Mouse (Mus musculus): ENCODE data around the gene Fv1.
A peak's percentile ranks its signal among the peaks of the same experiment; 100 is the strongest.

The Fv1 gene

DNA sequence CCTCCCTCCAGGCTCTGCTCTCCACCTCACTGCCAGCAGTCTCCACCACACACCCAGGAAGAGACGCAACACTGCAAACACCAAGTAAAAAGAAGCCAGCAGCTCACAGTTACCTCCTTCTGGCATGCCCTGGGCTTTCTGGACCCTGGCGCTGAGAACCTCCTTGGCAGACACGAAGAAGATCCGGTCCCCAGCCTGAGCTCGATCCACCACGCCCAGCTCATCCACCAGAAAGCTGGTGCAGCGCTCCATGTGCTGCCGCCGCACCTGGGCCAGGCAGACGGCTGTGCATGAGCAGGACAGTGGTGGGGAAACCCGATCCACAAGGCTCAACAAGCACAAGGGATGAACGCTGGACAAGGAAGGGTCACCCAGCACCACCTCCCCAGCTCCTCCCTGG is 17.4 kb downstream of the Fv1 start:
- DNase-seq (ENCODE audit: low spot score), result no peak

DNA sequence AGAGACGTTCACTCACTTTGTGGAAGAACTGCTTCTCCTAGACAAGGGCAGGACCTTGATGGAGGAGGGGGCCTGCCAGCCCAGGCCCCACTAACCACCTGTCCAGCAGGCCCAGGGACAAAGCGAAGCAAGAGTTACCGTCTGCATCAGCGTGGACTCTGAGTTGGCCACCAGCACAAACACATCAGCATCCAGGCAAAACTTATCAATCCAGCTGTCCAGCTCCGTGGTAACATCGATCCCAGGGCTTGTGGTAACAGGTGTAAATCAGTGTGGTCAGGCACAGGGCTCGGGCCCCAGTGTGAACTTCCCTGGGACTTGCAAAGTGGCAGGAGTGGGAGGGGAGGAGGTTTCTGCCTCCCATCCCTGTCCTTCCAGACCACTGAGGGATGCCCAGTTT is 18.5 kb downstream of the Fv1 start:
- no peak for DNase-seq (ENCODE audit: low spot score)

DNA sequence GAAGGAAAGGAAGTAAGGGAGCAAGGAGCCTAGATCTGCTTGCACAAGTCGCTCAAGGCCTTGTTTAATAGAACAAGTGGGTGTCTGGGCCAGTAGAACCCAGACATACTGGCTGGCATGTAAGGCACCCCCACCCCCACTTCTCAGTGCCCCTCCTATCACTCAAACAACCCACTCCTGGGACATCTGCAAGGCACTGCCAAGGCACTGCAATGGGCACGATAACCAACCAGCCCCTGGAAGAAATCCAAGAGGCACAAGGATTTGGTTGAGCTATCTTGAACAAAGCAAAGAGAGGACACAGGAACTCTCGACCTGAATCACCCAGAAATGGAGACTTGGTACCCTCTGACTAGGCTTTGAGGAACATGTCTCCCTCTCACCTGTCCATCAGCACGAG is 19.5 kb downstream of the Fv1 start:
- DNase-seq (ENCODE audit: low spot score), result no peak

DNA sequence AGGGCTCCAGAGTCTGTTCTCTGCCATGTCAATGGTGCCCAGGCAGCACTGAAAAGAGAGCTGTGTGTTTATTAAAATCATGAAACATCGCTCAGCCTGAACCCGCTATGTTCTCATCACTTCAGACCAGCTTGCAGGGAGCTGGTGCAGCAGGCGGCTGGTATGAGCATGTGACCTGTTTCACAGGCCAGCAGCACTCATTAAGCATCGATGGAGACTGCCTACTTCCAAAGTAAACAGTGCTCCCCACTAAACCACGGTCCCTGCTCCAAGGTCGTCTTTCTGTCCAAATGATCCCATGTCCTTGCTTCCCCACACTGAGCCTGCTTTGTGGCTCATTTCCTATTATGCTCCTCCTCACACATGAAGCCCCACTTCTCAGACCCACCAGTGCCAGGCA is 21.6 kb downstream of the Fv1 start:
- DNase-seq (ENCODE audit: low spot score), result no peak

DNA sequence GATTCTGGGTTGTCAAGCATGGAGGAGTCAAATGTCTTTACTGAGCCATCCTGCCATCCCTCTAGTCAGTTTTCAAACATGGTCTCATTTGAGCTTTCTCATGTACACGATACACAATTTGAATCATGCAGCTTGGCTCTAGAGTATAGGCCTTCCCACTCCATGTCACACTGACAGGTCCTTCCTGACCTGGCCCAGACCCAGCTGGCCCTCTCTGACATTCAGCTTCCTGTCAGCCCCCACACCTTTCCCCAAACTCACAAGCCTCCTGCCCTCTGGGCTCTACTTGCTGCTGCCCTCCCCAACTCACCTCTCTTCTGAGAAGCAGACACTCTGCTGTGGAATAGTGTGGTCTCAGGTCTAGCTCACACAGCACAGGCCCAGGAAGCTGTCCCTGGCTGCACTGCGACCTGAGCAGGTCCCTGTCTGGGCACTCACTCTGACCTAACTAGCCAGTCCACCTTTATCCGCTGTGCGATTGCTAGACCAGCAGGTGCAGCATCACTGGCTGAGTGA is 27.1 kb downstream of the Fv1 start:
- no peak for DNase-seq (ENCODE audit: low spot score)

DNA sequence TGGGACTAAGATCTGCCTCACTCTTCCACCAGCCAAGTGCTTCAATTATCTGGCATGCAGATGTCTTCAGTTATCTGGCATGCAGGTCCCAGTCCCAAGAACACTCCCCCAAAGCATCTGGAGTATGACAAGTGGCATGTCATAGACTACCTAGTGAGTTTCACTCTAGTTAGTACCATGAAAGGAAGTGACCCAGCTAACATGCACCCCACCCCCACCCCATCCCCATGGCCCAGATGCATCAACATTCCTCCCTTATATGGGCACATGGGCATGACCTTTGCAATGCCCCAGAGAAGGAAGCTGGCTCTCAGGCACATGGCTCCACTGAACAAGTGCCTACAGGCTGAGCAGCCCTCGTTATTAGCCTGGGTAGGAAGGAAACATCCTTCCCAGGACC is 27.6 kb downstream of the Fv1 start:
- no peak for DNase-seq (ENCODE audit: low spot score)

DNA sequence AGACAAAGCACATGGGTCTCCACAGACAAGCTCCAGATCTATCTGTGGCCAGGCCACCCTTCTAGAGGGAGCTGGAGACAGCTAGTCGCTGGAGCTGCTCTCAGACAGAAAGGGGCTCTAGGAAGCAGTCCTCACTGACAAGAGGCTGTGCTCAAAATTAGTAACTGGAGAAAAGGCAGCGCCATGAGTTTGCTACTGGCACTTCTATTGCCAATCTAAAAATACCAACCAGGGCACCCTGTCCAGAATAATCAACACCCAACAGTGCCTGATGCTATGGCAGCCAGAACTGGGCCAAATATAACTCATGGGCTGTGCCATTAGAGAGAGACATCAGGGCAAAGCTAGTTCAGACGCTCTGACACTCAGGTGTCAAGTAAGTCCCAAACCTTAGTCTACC is 28.6 kb downstream of the Fv1 start:
- DNase-seq (ENCODE audit: low spot score), result no peak

DNA sequence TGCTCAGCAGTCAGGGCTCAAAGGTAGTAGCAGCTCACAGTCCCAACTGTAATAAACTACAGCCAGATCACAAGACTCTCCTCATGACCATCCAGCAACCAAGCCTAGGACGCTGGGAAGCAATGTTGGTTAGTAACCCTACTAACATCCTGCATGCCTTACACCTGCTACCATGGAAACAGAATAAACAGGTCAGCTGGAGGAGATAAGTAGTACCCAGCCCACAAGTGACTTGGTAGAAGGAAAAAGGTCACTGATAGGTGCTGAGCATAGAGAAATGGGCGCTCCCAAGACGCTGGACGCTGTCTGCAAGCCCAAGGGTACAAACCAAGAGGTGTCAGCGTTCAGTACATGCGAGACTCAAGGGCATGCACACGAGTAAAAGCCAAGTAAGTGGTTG is 31.7 kb downstream of the Fv1 start:
- no peak for DNase-seq (ENCODE audit: low spot score)

DNA sequence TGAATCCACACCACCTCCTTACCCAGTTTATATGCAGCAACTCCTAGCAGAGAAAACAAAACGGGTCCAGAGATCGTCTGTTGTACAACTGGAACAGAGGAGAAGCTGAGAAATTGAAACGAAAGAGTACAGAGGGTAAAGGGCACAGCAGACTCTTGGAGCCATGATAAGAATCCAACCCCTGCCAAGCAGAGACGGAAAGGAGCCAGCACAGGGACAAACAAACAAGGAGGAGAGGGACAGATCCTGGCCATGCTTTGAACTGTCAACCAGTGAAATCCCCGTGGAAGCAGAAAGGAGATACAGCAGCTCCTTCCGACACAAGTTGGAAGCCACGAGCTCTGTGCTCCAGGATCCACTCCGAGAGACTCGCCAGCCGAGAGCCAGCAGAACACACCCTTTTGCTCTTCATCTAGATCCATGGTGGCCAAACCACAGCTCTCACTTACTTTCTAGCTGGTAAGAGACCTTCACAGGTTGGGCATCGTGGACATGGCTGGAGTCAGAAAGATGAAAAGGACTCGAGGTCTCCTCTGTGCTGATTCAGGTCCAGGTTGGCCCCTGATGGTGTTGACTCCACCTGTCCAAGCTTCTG is 34.2 kb downstream of the Fv1 start:
- no peak for DNase-seq (ENCODE audit: low spot score)

DNA sequence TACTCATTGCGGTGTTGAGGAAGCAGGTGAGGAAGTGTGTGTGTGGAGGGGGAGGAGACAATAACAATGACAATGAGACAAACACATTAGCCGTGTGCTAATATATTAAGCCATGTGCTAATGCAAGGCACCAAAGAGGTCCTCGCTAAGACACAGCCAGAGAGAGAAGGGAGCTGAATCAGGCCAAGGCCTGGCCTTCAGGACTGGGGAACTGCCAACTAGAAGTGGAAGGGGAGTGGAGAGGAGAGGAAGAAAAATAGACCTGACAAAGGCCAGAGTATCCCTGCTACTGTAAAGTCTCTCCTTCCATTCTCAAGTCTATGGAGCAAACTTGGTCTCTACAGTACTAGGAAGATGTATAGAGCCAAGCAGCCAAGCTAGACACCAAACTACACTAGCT is 34.8 kb downstream of the Fv1 start:
- no peak for DNase-seq (ENCODE audit: low spot score)

DNA sequence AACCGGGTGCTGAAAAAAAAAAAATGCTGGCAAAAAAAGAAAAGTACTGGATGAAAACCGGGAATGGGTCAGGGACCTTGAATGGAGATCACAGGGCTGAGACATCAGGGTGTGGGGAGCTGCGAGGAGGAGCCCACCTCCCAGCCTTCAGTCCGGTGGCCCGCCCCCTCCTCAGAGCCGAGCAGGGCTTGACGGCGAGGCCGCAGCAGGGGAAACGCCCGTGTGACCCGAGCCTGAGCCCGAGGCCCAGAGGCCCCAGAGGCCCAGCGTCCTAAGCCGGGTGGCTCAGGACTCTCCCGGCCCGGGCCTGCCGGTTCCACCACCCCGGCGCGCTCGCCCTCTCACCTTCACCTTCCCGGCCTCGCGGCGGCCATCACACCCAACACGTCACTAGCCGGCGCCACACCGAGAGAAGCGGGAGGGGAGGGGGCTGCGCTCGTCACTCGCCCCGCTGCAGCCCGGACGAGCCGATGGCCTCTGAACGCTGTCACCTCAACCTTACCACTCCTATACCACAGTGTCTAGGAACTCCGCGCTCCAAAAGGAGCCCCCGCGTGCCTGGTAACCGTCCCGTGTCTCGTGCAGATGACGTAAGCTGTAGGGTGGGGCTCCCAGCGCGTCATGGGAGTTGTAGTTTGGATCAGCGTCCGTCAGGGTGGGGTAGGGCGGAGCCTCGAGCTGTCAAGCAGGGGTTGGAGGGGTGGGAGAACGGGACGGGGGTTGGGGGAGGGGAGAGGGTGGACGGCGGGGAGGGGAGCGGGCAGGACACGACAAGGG is 35.7 kb downstream of the Fv1 start, which contains the start of gene Mfn2:
TSS of gene Mfn2 (minus strand) at position 392 of the 777 bp plus-strand sequence.
- peak; percentile 89 for DNase-seq (ENCODE audit: low spot score)

DNA sequence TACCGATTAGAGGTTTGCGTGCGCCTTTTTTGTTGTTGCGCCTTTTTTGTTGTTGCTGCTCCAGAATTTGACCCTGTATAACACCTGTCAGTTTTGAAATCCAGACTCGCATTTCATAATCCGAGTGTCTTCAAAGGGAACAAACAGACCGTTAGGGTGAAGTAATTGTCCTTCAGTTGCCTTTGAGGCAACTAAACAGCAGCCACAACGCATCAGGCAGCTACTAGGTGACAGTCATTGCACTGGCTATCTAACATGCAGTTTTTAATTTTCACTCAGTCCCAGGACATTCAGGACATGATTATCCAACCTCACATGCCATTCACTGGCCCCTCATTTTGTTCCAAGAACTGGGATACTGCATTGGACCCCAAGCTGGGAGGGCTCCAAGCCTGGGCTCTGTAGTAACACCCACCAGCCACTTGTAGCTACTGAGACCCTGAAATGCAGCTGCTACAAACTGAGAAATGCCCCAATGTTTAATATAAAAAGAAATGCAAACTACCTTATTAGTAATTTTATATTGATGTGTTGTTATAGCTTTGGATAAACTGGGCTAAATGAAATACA is 36.4 kb downstream of the Fv1 start:
- DNase-seq (ENCODE audit: low spot score), result no peak

DNA sequence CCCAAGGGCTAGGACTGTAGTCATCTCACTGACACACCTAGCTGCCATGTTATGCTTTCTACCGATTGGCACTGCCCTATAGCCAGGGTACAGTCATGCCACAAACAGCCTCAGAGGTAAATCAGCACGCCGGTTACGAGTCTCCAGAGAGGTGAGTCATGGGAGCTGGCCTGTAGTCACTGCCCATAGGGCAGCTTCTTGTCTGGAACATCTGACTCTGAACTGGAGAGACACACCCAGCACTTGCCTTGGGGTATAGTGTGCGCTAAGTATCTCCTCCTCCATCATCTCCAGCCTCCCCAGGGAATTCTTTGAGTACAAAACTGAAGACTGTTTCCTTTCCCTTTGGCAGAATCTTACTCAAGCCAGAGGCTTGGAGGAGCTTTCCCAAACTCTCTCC is 37.5 kb downstream of the Fv1 start:
- peak; percentile 63 for DNase-seq (ENCODE audit: low spot score)

DNA sequence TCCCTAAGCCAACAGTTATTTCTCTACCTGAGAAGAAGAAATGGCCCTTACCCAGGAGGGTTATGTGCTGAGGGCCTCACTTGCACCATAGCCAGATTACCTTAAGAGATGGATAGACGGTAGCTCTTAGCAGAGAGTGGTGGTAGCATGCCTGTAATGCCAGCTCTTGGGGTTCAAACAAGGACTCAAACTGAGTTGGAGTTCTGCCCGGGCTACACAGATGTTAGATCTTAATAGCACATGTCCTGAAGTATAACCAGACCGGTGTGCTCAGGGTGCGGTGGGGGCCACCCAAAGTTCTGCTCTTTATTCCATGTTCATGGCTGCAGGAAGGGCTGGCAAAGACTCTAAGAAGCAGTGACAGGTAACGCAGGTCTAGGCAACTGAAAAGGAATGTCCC is 40.7 kb downstream of the Fv1 start:
- no peak for DNase-seq (ENCODE audit: low spot score)

DNA sequence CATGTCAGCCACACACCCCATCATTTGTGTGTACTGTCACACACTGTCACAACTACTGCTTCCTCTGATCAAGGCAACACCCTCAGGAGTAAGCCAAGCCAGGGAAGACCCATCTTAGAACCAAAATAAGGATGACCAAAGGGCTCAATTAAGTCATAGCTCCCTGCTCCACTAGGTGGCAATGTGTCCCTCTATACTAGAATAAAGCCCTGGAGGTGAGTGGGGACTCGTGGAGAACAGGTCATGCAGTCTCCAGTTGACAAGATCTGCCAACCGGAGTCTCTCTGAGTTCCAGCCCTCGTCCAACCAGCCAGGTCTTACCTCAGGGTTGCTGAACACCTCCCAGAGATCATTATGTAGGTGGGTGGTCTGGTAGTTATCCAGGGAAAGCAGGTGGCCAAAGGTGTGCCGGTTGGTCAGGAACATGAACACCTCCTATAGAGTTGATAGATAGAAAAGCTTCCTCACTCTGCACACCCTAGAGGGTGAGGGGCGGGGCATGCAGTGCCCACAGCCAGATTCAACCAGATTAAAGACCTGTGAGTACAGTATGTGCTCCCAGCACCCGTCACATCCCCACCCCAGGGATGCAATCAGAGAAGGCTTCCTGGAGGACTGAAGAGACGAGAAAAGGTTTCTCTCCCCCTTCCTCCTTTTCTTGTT is 49.8 kb downstream of the Fv1 start:
- peak; percentile 68 for DNase-seq (ENCODE audit: low spot score)
